ENCODE assay signal across 10 mouse cellular contexts in genomic region chr11:117606137-117606536, GRCm38 (mm10). TPM values are rescaled to one million over a fixed set of nuclear protein-coding genes. Genes with fewer than 3 reads are reported as not detected.
A peak's percentile ranks its signal among the peaks of the same experiment; 100 is the strongest.
DNase-seq lines count a peak whose midpoint lies in the region; ATAC-seq lines count a peak whose summit lies in the region.
"Had no signal": no experiment of that assay in that cellular context is flagged by ENCODE, and none has a peak within 500 bp of the region (broad histone marks: within the 10 kb centered on the region; RNA-seq: fewer than 3 reads in every experiment).

No protein-coding gene starts in this region.

- no peaks in the 10 kb centered on the region for H3K9me3 ChIP-seq in heart, embryonic 11.5 days (replicated peaks; ENCODE audit: control insufficient read depth, low read length)
- H3K9me3 ChIP-seq in neural tube, embryonic 11.5 days (ENCODE audit: control insufficient read depth, low read length) = no peaks in the 10 kb centered on the region
- no peaks in the 10 kb centered on the region for H3K9me3 ChIP-seq in limb, embryonic 13.5 days

- no peak overlapping the region for H3K4me3 ChIP-seq in heart, embryonic 11.5 days (ENCODE audit: low read depth, low read length)
- H3K4me3 ChIP-seq in neural tube, embryonic 11.5 days (ENCODE audit: low read depth, low read length) = no peak overlapping the region
- no peak overlapping the region for H3K4me3 ChIP-seq in limb, embryonic 13.5 days

- intact Hi-C loops in heart, postnatal 10 days (cut with DNase I) = no loop called here

- no peak for ATAC-seq in heart, embryonic 11.5 days (replicated peaks; ENCODE audit: insufficient number of reproducible peaks, low FRiP score, low TSS enrichment)
- no peak for ATAC-seq in neural tube, embryonic 11.5 days (ENCODE audit: insufficient read depth, low FRiP score, low TSS enrichment)
- ATAC-seq in limb, embryonic 13.5 days (ENCODE audit: low FRiP score, low read depth) = no peak
- ATAC-seq: inflammation-experienced regulatory T-cells, adult 6 months had no signal

- DNase-seq in heart, postnatal 10 days = no peak
- no peak for DNase-seq in neural tube, embryonic 11.5 days (ENCODE audit: low spot score)
- DNase-seq in neural tube, embryonic 10.5 days (ENCODE audit: extremely low spot score, low spot score) = no peak
- DNase-seq in right cerebral cortex, postnatal 10 days (ENCODE audit: low spot score in 2 of 2) = no peak
- DNase-seq in layer of hippocampus, adult 9-11 months = no peak
- DNase-seq in gastrocnemius, postnatal 4 days (ENCODE audit: low spot score in 2 of 2) = no peak
- DNase-seq: cerebellum, adult 11-12 months had no signal

- H3K27me3 ChIP-seq in heart, embryonic 11.5 days (ENCODE audit: control insufficient read depth, insufficient read depth, low read length) = peaks cover 11% of the 10 kb centered on the region
- no peaks in the 10 kb centered on the region for H3K27me3 ChIP-seq in neural tube, embryonic 11.5 days (ENCODE audit: control insufficient read depth, insufficient read depth, low read length)
- peaks cover 9% of the 10 kb centered on the region for H3K27me3 ChIP-seq in limb, embryonic 13.5 days

- H3K9ac ChIP-seq in heart, embryonic 11.5 days (ENCODE audit: low read depth, low read length) = no peak overlapping the region
- H3K9ac ChIP-seq in neural tube, embryonic 11.5 days (ENCODE audit: low read length) = no peak overlapping the region; the same call in 1 of the 2 replicates
- no peak overlapping the region for H3K9ac ChIP-seq in limb, embryonic 13.5 days

- 35% methylated on average over 9 of the region's 9 CpGs for WGBS in heart, embryonic 11.5 days (ENCODE audit: insufficient replicate concordance)
- 23% methylated on average over 9 of the region's 9 CpGs for WGBS in neural tube, embryonic 11.5 days
- 37% methylated on average over 9 of the region's 9 CpGs for WGBS in limb, embryonic 13.5 days

- peak overlapping the region; percentile 46 for H3K4me2 ChIP-seq in heart, embryonic 11.5 days
- peak overlapping the region; percentile 19; the same call in 1 of the 2 replicates for H3K4me2 ChIP-seq in neural tube, embryonic 11.5 days (ENCODE audit: low read depth)
- H3K4me2 ChIP-seq in limb, embryonic 13.5 days (replicated peaks) = peak overlapping the region; percentile 43

- 0 out of 2 replicates have a peak, but pooled peaks cover 5% of the 10 kb centered on the region for H3K4me1 ChIP-seq in heart, embryonic 11.5 days (ENCODE audit: control insufficient read depth, insufficient read depth, low read length)
- H3K4me1 ChIP-seq in neural tube, embryonic 11.5 days (ENCODE audit: control insufficient read depth, insufficient read depth, low read length) = peaks cover 7% of the 10 kb centered on the region
- H3K4me1 ChIP-seq in limb, embryonic 13.5 days = peaks cover 39% of the 10 kb centered on the region

- H3K36me3 ChIP-seq in heart, embryonic 11.5 days (ENCODE audit: control insufficient read depth, insufficient read depth, low read length) = no peaks in the 10 kb centered on the region
- H3K36me3 ChIP-seq in neural tube, embryonic 11.5 days (ENCODE audit: control insufficient read depth, insufficient read depth, low read length) = no peaks in the 10 kb centered on the region
- no peaks in the 10 kb centered on the region for H3K36me3 ChIP-seq in limb, embryonic 13.5 days

- no peak overlapping the region for H3K27ac ChIP-seq in heart, embryonic 11.5 days (ENCODE audit: low read depth, low read length)
- no peak overlapping the region for H3K27ac ChIP-seq in neural tube, embryonic 11.5 days (ENCODE audit: low read depth, low read length)
- no peak overlapping the region for H3K27ac ChIP-seq in limb, embryonic 13.5 days

RNA-seq across cellular contexts. Expression of gene Tnrc6c, which starts 48.0 kb away (rescaled TPM):
- polyA plus RNA-seq in heart, embryonic 11.5 days (2014; fragmentation: Nextera tagmentation; extraction: Ambion mirVana) = 7.0 and 8.1 TPM in 2 replicates
- 10 to 100 TPM; 32.2 to 33.9 TPM for total RNA-seq in heart, postnatal 10 days (2021)
- polyA plus RNA-seq in neural tube, embryonic 11.5 days (2014; fragmentation: Nextera tagmentation; extraction: Ambion mirVana) = 17.1 and 18.2 TPM in 2 replicates
- polyA plus RNA-seq in limb, embryonic 13.5 days (2015; fragmentation: Nextera tagmentation; extraction: Ambion mirVana) = 19.3 and 19.6 TPM in 2 replicates
- total RNA-seq in gastrocnemius, postnatal 4 days (2021) = 10 to 100 TPM; 33.0 to 34.2 TPM
